Mouse (Mus musculus) intestine, postnatal 0 days (tissue): ENCODE measurements around the gene Pdia6. TPM values are rescaled to one million over a fixed set of nuclear protein-coding genes. Genes with fewer than 3 reads are reported as not detected.

Source experiments
- ATAC-seq: fragments of 200-750 bp; cut with Nextera tagmentation; 2 replicates; pipeline ENCODE4 v1.8.0; 2017; ENCODE audit warnings: mild to moderate bottlenecking, moderate TSS enrichment, moderate library complexity
- H3K27ac ChIP-seq: fragments of 300-500 bp; sonication (generic); 2 replicates; pipeline ENCODE4 v1.5.1; 2014; ENCODE audit warnings: mild to moderate bottlenecking, low read depth, low read length, moderate library complexity
- H3K27me3 ChIP-seq: fragments of 300-500 bp; sonication (generic); replicated peaks from 2 replicates; pipeline ENCODE4 v1.6.1; 2014; ENCODE audit warnings: low read length, mixed read lengths; ENCODE audit not compliant: control insufficient read depth, insufficient read depth
- H3K36me3 ChIP-seq: fragments of 300-500 bp; sonication (generic); 2 replicates; pipeline ENCODE4 v1.6.1; 2014; ENCODE audit warnings: mild to moderate bottlenecking, moderate library complexity; ENCODE audit not compliant: control insufficient read depth, insufficient read depth
- H3K4me1 ChIP-seq: fragments of 300-500 bp; sonication (generic); replicated peaks from 2 replicates; pipeline ENCODE4 v1.6.1; 2014; ENCODE audit warnings: antibody characterized with exemption, low read length, mixed read lengths; ENCODE audit not compliant: control insufficient read depth, insufficient read depth
- H3K4me2 ChIP-seq: fragments of 300-500 bp; sonication (generic); replicated peaks from 2 replicates; pipeline ENCODE4 v1.6.1; 2014; ENCODE audit warnings: low read depth, mild to moderate bottlenecking, moderate library complexity
- H3K4me3 ChIP-seq: fragments of 300-500 bp; sonication (generic); 2 replicates; pipeline ENCODE4 v1.5.1; 2014; ENCODE audit warnings: low read depth, low read length
- H3K9ac ChIP-seq: fragments of 300-500 bp; sonication (generic); 2 replicates; pipeline ENCODE4 v1.6.1; 2014; ENCODE audit warnings: mild to moderate bottlenecking, low read depth, low read length
- H3K9me3 ChIP-seq: fragments of 300-500 bp; sonication (generic); 2 replicates; pipeline ENCODE4 v1.6.1; 2016; ENCODE audit warnings: mixed run types; ENCODE audit not compliant: control insufficient read depth
- CTCF ChIP-seq: sonication (generic); IDR thresholded peaks from 2 replicates; pipeline ENCODE4 v1.5.1; 2016; ENCODE audit warnings: low read depth, mild to moderate bottlenecking, control low read depth, antibody characterized with exemption, moderate library complexity
- WGBS: fragments of 180-500 bp; shearing (Covaris S2); extraction: QIAGEN DNeasy Blood & Tissue Kit; methylation state at CpG from one replicate; pipeline ENCODE4 v1.1.7; 2014; 5-methylcytosine and 5-hydroxymethylcytosine counted together
- polyA plus RNA-seq: library from polyadenylated mRNA; unstranded; fragments of >200 nt; fragmentation: Nextera tagmentation; extraction: Ambion mirVana; gene quantifications from 2 replicates; pipeline ENCODE4 v1.2.1, GENCODE M21; 2015

Gene Pdia6
- polyA plus RNA-seq: 171 and 184 TPM in 2 replicates

GRCm38 (mm10) chr12:17265971-17266672 lies at the start of gene Pdia6:
TSS of gene Pdia6 (plus strand) at chr12:17266545.
- Histone ChIP-seq H3K4me2 (peak within 1 kb of the TSS; percentile 71), H3K4me1 (no peaks in the 10 kb centered on the region), H3K9me3 (no peaks in the 10 kb centered on the region), H3K9ac (peak within 1 kb of the TSS; percentile 58), H3K4me3 (peak within 1 kb of the TSS; percentile 73), H3K27me3 (no peaks in the 10 kb centered on the region), H3K36me3 (peaks cover 10% of the 10 kb centered on the region; the same call in 1 of the 2 replicates), H3K27ac (peak within 1 kb of the TSS; percentile 57; the same call in 1 of the 2 replicates)
- under 1% methylated on average over 47 of the region's 48 CpGs for WGBS
- peak; percentile 100 for ATAC-seq
- no peak for TF ChIP-seq CTCF

- Histone ChIP-seq H3K36me3 (no peaks in the 10 kb centered on the region), H3K27me3 (no peaks in the 10 kb centered on the region), H3K27ac (no peak overlapping the region), H3K9me3 (no peaks in the 10 kb centered on the region), H3K4me3 (no peak overlapping the region), H3K4me2 (no peak overlapping the region), H3K4me1 (no peaks in the 10 kb centered on the region), H3K9ac (no peak overlapping the region)
- TF ChIP-seq CTCF: no peak
- WGBS: 66% methylated on average over 8 of the region's 8 CpGs
- no peak for ATAC-seq
These were observed 48.0 kb upstream of the Pdia6 start for GRCm38 (mm10) chr12:17218390-17218789.

GRCm38 (mm10) chr12:17219107-17219506 lies 47.2 kb upstream of the Pdia6 start:
- H3K9ac ChIP-seq: no peak overlapping the region
- H3K27ac ChIP-seq: no peak overlapping the region
- H3K27me3 ChIP-seq: no peaks in the 10 kb centered on the region
- WGBS: 62% methylated on average over 4 of the region's 4 CpGs
- H3K36me3 ChIP-seq: no peaks in the 10 kb centered on the region
- H3K9me3 ChIP-seq: no peaks in the 10 kb centered on the region
- ATAC-seq: no peak
- TF ChIP-seq CTCF: no peak
- no peak overlapping the region for H3K4me2 ChIP-seq
- no peak overlapping the region for H3K4me3 ChIP-seq
- H3K4me1 ChIP-seq: no peaks in the 10 kb centered on the region

- 65% methylated on average over 5 of the region's 5 CpGs for WGBS
- H3K9ac ChIP-seq: no peak overlapping the region
- no peak for ATAC-seq
- TF ChIP-seq CTCF: no peak
- H3K27me3 ChIP-seq: no peaks in the 10 kb centered on the region
- H3K27ac ChIP-seq: no peak overlapping the region
- H3K9me3 ChIP-seq: no peaks in the 10 kb centered on the region
- H3K4me3 ChIP-seq: no peak overlapping the region
- no peaks in the 10 kb centered on the region for H3K36me3 ChIP-seq
- no peaks in the 10 kb centered on the region for H3K4me1 ChIP-seq
- H3K4me2 ChIP-seq: no peak overlapping the region
These were observed 45.7 kb upstream of the Pdia6 start for GRCm38 (mm10) chr12:17220631-17221030.

GRCm38 (mm10) chr12:17221891-17222428 lies 44.4 kb upstream of the Pdia6 start:
- WGBS: 45% methylated on average over 5 of the region's 5 CpGs
- Histone ChIP-seq H3K9me3 (no peaks in the 10 kb centered on the region), H3K27me3 (no peaks in the 10 kb centered on the region), H3K4me2 (no peak overlapping the region), H3K27ac (no peak overlapping the region), H3K9ac (no peak overlapping the region), H3K36me3 (no peaks in the 10 kb centered on the region), H3K4me3 (no peak overlapping the region), H3K4me1 (no peaks in the 10 kb centered on the region)
- ATAC-seq: no peak
- peak; percentile 82 for TF ChIP-seq CTCF

- Histone ChIP-seq H3K9me3 (no peaks in the 10 kb centered on the region), H3K27ac (no peak overlapping the region), H3K36me3 (no peaks in the 10 kb centered on the region), H3K4me2 (no peak overlapping the region), H3K4me3 (no peak overlapping the region), H3K4me1 (no peaks in the 10 kb centered on the region), H3K27me3 (no peaks in the 10 kb centered on the region), H3K9ac (no peak overlapping the region)
- no peak for TF ChIP-seq CTCF
- 66% methylated on average over 3 of the region's 3 CpGs for WGBS
- no peak for ATAC-seq
These were observed 43.3 kb upstream of the Pdia6 start for GRCm38 (mm10) chr12:17223050-17223449.
